Mouse (Mus musculus) A20 (cell line): Measurements from ENCODE around the gene Oard1.

Experiments used
- DNase-seq: peaks from one replicate; pipeline ENCODE4 v3.0.0-alpha.2; 2011; ENCODE audit warnings: low read depth, low spot score

The Oard1 gene

DNA sequence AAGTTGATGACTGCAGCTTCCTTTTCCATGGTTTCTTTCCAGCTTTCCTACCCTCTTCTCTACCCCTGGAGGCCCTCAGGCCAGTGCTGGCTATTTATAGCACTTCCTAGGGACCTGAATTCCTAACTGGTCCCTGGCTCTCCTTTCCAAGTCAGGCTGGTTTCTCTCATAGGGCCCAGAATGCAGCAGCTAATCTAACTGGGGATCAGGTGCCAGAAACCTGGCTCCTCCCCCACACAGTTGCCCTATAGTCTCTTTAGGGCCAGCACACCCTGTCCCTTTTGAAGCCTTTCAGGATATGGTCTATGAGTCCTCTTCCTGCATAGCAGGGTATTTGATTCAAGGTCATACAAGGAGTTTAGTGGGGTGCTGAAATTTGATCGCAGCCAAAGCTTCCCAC is 26.7 kb downstream of the Oard1 start:
- DNase-seq, result no peak

DNA sequence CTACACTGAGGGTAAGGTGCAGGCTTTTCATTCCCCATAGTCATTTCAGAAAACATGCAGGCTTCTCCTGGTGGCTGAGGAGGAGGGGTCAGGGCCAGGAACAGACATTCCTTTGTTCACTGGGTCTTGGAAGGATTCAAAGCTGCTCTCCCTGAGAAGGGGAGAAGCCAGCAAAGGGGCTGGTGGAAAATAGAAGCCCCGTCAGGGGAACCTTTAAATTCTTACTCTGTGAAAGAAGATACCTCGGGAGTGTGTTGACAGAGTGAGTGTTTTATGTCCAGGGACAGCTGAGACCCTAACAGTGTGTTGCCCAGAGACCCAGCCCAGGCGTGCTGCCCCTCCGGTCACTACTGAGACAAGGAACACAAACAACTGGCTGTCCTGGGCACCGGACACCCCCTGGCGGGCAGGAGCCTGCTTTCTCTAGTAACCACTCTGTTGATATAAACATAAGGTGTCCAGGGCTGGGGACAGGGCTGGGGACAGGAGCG is 27.7 kb downstream of the Oard1 start:
- DNase-seq, result no peak

DNA sequence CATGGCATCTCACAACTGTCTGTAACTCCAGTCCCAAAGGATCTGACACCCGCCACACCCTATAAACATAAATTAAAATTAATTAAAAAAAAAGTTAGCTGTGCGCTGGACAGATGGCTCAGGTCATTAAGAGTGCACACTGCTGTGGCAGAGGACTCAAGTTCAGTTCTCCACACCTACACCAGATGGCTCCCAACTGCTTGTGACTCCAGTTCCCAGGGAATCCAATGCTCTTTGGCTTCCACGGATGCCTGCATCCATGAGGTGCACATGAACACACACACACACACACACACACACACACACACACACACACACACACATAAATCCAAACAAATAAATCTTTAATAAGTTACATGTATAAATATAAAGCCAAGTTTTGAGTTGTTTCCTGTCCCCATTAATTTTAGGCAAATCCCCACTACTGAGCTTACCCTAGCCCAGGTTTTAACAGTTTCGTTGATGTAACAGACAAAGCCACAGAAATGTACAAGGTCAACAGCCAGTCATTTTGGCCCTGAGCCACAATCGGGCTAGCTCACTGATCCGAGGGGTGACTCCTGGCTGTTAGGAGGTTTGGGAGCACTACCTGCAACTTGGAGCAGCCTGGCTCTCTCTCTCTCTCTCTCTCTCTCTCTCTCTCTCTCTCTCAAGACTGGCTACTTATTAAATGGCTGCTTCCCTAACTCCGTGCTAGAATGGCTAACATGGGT is 33.1 kb downstream of the Oard1 start:
- DNase-seq, result no peak

DNA sequence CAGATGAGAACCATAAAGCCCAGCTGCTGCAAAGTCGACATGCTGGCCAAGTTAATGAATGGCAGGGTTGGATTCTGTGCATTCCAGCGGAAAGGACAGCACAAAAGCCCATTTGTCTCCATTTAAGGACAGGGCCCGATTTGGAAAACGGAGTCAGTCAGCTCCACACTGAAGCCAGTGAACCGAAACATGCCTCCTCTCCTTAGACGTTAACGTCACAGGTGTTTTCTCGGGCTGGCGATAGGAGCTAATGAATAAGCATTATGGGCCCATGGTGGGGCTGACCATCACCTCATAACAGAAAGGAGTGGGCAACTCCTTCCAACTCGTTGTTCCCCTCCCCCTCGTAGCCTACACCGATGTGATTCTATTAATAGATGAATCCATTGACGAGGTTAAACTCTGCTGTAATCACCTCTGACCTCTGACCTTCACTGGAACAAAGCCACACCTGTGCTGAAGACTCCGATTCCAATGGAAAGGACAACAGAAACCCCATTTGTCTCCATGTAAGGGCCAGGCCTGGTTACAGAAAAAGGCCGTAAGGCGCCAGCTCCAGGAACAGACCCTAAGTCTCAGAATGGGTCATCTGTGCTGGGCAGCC is 33.8 kb downstream of the Oard1 start:
- DNase-seq, result no peak

DNA sequence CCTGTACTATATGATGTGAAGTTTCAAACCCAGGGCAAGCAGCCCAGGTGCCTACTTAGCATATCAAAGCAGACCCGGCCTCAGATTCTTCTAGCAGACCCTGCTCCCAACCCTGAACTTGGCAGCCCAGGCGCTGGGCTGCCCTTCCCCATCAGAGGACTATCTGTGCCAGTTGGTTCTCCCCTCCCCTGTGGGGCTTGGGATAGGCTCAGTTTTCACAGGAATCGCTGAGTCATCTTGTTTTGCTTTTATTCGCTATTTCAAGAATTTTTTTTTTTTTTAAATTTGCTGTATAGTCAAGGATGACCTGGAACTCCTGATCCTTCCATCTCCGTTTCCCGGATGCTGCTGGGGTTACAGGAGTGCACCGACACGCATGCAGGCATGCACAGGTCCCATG is 37.9 kb downstream of the Oard1 start:
- no peak for DNase-seq

DNA sequence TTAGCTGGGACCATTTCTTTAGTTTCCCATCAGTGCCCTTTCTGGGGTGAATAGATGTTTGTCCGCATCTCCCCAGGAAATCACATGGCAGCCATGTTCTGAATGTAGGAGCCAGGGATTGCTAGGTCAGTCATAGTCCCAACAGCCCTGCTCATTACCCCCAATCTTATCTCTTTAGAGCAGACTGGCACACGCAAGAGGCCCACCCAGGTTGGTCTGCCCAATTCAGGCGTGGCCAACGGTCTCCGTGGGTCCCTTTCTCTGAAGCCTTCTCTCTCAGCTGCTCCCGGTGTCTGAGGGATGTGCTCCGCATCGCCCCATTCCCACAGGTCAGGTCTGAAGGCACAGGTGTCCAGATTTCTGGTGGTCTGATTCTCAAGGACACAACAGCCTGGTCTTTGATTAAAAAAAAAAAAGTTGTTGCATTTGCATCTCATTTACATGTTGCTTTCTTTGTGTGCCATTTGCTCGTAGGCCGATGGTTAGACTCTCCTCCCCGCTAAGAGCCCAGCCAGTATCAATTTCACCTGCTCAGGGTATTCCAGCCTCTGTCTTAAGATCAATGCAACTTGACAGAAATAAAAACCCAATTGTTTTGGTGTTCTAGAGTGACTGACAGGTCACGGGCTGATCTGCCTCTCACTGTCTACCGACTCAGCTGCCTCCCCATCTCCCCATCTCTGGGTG is 41.0 kb downstream of the Oard1 start:
- DNase-seq, result no peak

DNA sequence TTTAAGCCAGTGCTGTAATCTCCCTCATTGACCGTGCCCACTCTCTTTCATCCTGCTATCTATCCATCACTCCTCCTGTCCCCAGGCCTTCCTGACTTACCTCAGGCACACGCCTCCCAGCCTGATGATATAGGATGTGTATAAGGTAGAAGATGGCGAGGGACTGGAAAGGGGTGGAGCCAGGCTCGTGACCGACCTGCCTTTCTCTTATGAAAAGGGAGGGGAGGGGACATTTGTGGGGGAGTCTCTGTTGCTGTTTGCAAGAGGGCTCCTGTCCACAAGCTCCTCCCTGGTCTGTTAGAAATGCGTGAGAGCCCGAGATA is 41.5 kb downstream of the Oard1 start, which contains the start of gene Tspo2:
Gene Tspo2 (minus strand): TSS at position 170 of the 323 bp plus-strand sequence.
- DNase-seq, result no peak

DNA sequence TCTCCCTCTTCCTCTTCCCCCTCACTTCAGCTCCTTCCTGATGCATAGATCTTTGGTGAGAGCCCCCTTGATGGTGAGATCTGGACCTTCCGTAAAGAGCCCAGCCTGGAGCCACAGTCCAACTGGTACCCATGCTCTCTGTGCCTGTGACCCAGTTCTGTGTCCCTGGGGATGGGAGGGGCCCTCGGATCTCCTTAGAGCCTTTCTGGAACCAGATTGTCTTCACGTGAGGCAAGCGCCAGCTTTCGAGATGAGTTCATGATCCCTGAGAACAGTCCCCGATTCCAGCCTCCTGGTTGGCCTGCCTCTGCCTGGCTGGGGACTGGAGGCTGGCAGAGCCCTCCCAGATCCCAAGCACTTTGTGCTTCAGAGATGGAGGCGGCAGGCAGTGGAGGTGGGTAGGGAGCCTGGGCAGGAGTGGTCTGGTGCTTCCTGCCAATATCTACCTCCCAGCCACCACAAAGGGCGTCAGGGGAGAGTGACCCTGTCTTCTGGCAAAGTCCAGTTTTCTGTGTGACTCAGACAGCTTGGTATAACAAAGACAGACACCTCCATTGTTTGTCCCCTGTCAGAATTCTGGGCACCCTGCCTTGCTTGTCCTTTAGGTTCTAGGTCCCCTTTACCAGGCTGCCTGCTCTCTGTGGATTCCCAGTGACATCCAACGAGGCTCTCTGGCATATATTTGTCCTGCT is 42.1 kb downstream of the Oard1 start:
- DNase-seq, result no peak

DNA sequence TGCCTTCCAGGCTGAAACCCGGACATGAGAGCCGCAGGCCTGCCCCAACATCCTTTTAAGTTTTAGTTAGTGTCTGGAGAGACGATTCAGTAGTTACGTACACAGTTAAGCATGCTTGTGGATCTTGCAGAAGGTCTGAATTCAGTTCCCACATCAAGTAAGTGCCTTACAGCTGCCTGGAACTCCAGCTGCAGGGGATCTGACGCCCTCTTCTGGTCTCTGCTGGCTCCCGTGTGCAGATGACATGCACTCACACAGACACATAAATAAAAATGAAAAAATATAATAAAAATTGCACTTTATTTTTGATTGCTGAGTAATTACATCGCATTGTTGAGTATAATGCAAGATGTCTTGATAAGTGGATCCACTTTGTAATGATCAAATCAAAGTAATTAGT is 43.7 kb downstream of the Oard1 start:
- DNase-seq, result no peak

DNA sequence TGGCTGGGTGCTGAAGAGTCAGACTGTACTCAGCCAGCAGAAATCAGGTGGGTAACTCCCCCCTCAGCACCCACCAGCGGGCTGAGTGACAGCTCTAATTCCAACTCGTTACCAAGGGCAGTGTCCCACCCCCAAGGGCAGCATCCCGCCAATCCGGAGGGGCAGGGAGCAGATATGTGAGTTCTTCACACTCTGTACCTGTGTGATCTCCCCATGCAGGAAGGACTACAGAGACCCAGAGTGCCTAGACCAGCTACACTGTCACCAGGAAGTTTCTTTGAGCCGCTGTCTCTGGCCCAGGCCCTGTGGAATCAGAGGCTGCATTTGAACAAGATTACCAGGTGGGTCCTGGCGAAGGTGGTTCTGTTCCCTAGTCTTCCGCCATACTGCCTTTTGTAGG is 44.4 kb downstream of the Oard1 start:
- DNase-seq, result no peak

DNA sequence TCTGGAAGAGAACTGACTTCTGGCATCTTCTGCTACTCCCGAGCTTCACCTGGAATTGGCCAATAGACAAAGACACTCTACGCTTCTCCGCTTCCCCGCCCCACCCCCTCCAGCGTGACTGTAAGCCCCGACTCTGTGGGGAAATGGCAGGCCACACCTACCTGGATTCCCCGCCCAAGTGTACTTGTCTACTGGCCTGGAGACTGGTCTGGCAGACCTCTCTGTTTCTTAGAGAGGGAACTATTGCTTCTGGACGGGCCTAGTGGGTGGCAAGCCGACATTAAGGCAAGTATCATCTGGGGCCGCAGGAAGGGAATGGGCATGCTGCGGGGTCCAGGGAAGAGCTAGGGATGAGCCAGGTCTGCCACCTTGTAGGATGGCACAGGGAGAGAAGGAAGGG is 44.9 kb downstream of the Oard1 start, which contains the start of gene Unc5cl:
Gene Unc5cl (plus strand): TSS at position 214 of the 400 bp plus-strand sequence.
- no peak for DNase-seq

DNA sequence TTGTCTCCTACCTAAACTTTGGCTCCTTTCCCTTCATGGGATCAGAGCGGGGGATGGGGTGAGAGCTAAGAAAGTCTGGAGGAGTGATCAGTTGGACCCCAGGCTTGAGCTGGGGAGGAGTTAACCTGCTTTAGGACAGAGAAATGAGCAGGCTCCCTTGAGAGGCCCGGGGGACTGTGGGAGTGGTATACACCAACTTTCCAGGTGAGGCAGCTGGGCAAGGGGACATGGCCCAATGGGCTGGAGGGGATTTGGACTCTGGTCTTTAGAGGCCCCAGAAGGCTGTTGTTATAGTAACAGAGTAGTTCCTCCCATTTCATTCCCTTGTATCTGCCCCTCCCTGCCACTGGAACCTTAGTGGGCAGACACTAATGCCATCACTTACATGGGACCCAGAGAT is 46.1 kb downstream of the Oard1 start:
- no peak for DNase-seq

DNA sequence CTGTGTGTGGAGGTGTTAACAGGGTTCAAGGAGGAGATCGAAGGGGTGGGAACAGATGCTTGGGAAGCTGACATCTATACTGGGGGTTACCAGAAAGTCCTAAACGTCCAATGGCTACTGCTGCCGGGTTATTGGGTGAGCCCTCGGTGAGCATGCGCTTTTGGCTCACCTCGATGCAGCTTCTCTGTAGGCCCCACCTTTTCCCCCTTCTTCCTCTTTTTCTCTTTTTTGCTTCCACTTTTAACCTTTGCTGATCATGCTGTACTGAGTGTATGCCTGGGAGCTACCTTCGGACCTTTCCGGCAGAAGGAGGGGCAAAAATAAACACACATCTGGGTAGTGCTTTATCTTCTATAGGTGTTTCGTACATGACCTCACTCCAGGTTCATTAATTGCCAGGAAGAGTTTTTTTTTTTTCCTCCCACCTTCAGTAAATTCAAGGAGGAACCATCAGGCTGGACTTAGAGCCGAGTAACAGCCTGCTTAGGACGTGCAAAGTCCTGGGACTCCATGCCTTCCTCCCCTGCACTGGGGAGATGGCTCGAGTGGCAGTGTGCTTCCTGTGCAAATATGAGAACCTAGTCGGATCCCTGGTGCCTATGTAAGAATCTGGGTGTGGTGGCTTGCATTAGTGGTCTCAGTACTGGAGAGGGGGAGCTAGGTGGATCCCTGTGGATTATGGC is 48.3 kb downstream of the Oard1 start:
- no peak for DNase-seq

DNA sequence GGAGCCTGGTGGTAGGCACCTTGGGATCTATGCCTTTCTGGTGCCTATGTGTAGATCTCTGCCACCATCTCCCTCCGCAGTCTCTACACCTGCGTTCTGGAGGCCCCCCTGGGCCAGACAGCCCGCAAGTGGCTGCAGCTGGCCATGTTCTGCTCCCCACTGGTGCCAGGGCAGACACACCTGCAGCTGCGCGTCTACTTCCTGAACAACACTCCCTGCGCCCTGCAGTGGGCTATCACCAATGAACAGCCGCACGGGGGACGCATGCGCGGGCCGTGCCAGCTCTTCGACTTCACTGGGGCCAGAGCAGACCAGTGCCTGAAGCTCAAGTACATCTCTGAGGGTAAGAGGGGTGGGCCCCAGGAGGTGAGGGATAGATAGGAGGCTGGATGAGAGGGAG is 52.3 kb downstream of the Oard1 start:
- no peak for DNase-seq

DNA sequence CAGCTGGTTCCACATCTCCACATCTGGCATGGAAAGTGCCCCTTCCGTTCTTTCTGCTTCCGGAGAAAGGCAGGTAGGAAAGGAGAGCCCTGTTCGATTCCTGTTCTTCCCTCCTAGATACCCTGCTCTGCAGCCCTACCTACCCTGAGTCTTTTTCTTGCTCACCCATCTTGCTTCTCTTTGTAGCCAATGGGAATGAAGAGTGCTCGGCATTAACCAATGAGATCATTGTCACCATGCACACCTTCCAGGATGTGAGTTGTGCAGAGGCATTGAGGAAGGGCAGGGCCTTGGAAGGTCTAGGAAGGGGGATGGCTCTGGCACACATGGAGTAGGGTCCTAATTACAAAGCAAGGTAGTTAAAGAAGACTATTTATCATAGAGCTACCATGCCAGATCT is 53.6 kb downstream of the Oard1 start:
- DNase-seq, result no peak
